Mouse (Mus musculus): ENCODE measurements around the gene Olfr330. TPM values are rescaled to one million over a fixed set of nuclear protein-coding genes. Genes with fewer than 3 reads are reported as not detected.
"Not testable (repeated sequence)": the region's sequence is repeated elsewhere in the genome, so short reads cannot be mapped to it uniquely, and the experiment has no call there.

The Olfr330 gene
- not detected in 2 replicates for polyA plus RNA-seq (2012; ENCODE audit: insufficient read depth, low replicate concordance)

- not testable (repeated sequence) for H3K36me3 ChIP-seq (replicated peaks; ENCODE audit: low read length); H3K4me3 ChIP-seq (replicated peaks); H3K9me3 ChIP-seq; H3K27me3 ChIP-seq (replicated peaks); H3K4me1 ChIP-seq
These were observed at the start of gene Olfr330 for GRCm38 (mm10) chr11:58534736-58535135. TSS of gene Olfr330 (minus strand) at chr11:58534836.

GRCm38 (mm10) chr11:58578636-58579035 is 44.0 kb upstream of the Olfr330 start:
- TF ChIP-seq GATA1 (IDR thresholded peaks at IDR 0.05; ENCODE audit: borderline replicate concordance, low read length) (no peak), FLI1 (IDR thresholded peaks at IDR 0.05; ENCODE audit: low read length) (no peak)

GRCm38 (mm10) chr11:58577430-58577829 is 42.8 kb upstream of the Olfr330 start, which contains the start of gene Olfr325:
TSS of gene Olfr325 (plus strand) at chr11:58577730.
- H3K27me3 ChIP-seq (replicated peaks) = peaks cover 18% of the 10 kb centered on the region
- H3K4me3 ChIP-seq (replicated peaks) = no peak within 1 kb of the TSS
- 0 out of 2 replicates have a peak, but pooled peaks cover 6% of the 10 kb centered on the region for H3K9me3 ChIP-seq
- peaks cover 3% of the 10 kb centered on the region; the same call in 1 of the 2 replicates for H3K4me1 ChIP-seq
- no peaks in the 10 kb centered on the region for H3K36me3 ChIP-seq (replicated peaks; ENCODE audit: low read length)
- no peak for TF ChIP-seq FLI1 (IDR thresholded peaks at IDR 0.05; ENCODE audit: low read length)
- TF ChIP-seq GATA1 (IDR thresholded peaks at IDR 0.05; ENCODE audit: borderline replicate concordance, low read length) = no peak

More at GRCm38 (mm10) chr11:58578636-58579035, 44.0 kb upstream of the Olfr330 start:
- H3K9me3 ChIP-seq = no peaks in the 10 kb centered on the region
- H3K4me1 ChIP-seq = no peaks in the 10 kb centered on the region; the same call in 1 of the 2 replicates
- no peaks in the 10 kb centered on the region for H3K36me3 ChIP-seq (replicated peaks; ENCODE audit: low read length)
- peaks cover 16% of the 10 kb centered on the region for H3K27me3 ChIP-seq (replicated peaks)
- no peak overlapping the region for H3K4me3 ChIP-seq (replicated peaks)

GRCm38 (mm10) chr11:58570405-58570804 is 35.8 kb upstream of the Olfr330 start, which contains the start of gene Olfr224:
TSS of gene Olfr224 (minus strand) at chr11:58570553.
- Histone ChIP-seq H3K9me3 (0 out of 2 replicates have a peak, but pooled peaks cover 6% of the 10 kb centered on the region), H3K4me3 (replicated peaks) (no peak within 1 kb of the TSS), H3K27me3 (replicated peaks) (peaks cover 8% of the 10 kb centered on the region), H3K4me1 (peaks cover 11% of the 10 kb centered on the region), H3K36me3 (replicated peaks; ENCODE audit: low read length) (no peaks in the 10 kb centered on the region)
- no peak for TF ChIP-seq GATA1 (IDR thresholded peaks at IDR 0.05; ENCODE audit: borderline replicate concordance, low read length)
- no peak for TF ChIP-seq FLI1 (IDR thresholded peaks at IDR 0.05; ENCODE audit: low read length)

- no peaks in the 10 kb centered on the region for H3K9me3 ChIP-seq
- H3K27me3 ChIP-seq (replicated peaks) = peaks cover 7% of the 10 kb centered on the region
- H3K4me3 ChIP-seq (replicated peaks) = no peak within 1 kb of the TSS
- H3K36me3 ChIP-seq (replicated peaks; ENCODE audit: low read length) = no peaks in the 10 kb centered on the region
- H3K4me1 ChIP-seq = peaks cover 4% of the 10 kb centered on the region; the same call in 1 of the 2 replicates
- TF ChIP-seq FLI1 (IDR thresholded peaks at IDR 0.05; ENCODE audit: low read length) (no peak), GATA1 (IDR thresholded peaks at IDR 0.05; ENCODE audit: borderline replicate concordance, low read length) (no peak)
These were observed 20.9 kb upstream of the Olfr330 start, which contains the start of gene Olfr328 for GRCm38 (mm10) chr11:58555536-58555935. TSS of gene Olfr328 (minus strand) at chr11:58555636.

GRCm38 (mm10) chr11:58546322-58546721 is 11.7 kb upstream of the Olfr330 start, which contains the start of gene Olfr329-ps:
TSS of gene Olfr329-ps (minus strand) at chr11:58546422.
- peaks cover 7% of the 10 kb centered on the region for H3K27me3 ChIP-seq (replicated peaks)
- TF ChIP-seq FLI1 (IDR thresholded peaks at IDR 0.05; ENCODE audit: low read length) (no peak), GATA1 (IDR thresholded peaks at IDR 0.05; ENCODE audit: borderline replicate concordance, low read length) (no peak)

GRCm38 (mm10) chr11:58519756-58520155 is 14.9 kb downstream of the Olfr330 start:
- H3K4me3 ChIP-seq (replicated peaks); H3K27me3 ChIP-seq (replicated peaks); H3K36me3 ChIP-seq (replicated peaks; ENCODE audit: low read length); H3K9me3 ChIP-seq; H3K4me1 ChIP-seq: not testable (repeated sequence)

More at GRCm38 (mm10) chr11:58546322-58546721, 11.7 kb upstream of the Olfr330 start, which contains the start of gene Olfr329-ps:
- H3K4me3 ChIP-seq (replicated peaks) = no peak within 1 kb of the TSS
- no peaks in the 10 kb centered on the region for H3K4me1 ChIP-seq
- no peaks in the 10 kb centered on the region for H3K9me3 ChIP-seq
- no peaks in the 10 kb centered on the region for H3K36me3 ChIP-seq (replicated peaks; ENCODE audit: low read length)

- H3K36me3 ChIP-seq (replicated peaks; ENCODE audit: low read length); H3K4me3 ChIP-seq (replicated peaks); H3K4me1 ChIP-seq; H3K9me3 ChIP-seq; H3K27me3 ChIP-seq (replicated peaks): not testable (repeated sequence)
These were observed 15.7 kb downstream of the Olfr330 start for GRCm38 (mm10) chr11:58518916-58519315.

GRCm38 (mm10) chr11:58509058-58509457 is 25.6 kb downstream of the Olfr330 start:
- H3K27me3 ChIP-seq (replicated peaks); H3K4me1 ChIP-seq; H3K4me3 ChIP-seq (replicated peaks): not testable (repeated sequence)

GRCm38 (mm10) chr11:58502472-58502871 is 32.2 kb downstream of the Olfr330 start, which contains the start of gene Olfr331:
TSS of gene Olfr331 (minus strand) at chr11:58502572.
- not testable (repeated sequence) for H3K9me3 ChIP-seq; H3K4me1 ChIP-seq; H3K36me3 ChIP-seq (replicated peaks; ENCODE audit: low read length); H3K27me3 ChIP-seq (replicated peaks); H3K4me3 ChIP-seq (replicated peaks)

More at GRCm38 (mm10) chr11:58509058-58509457, 25.6 kb downstream of the Olfr330 start:
- not testable (repeated sequence) for H3K9me3 ChIP-seq; H3K36me3 ChIP-seq (replicated peaks; ENCODE audit: low read length)

- Histone ChIP-seq H3K9me3 (no peaks in the 10 kb centered on the region), H3K27me3 (replicated peaks) (peaks cover 3% of the 10 kb centered on the region), H3K36me3 (replicated peaks; ENCODE audit: low read length) (no peaks in the 10 kb centered on the region), H3K4me3 (replicated peaks) (no peak overlapping the region), H3K4me1 (no peaks in the 10 kb centered on the region)
- no peak for TF ChIP-seq GATA1 (IDR thresholded peaks at IDR 0.05; ENCODE audit: borderline replicate concordance, low read length)
- no peak for TF ChIP-seq FLI1 (IDR thresholded peaks at IDR 0.05; ENCODE audit: low read length)
These were observed 35.3 kb downstream of the Olfr330 start for GRCm38 (mm10) chr11:58499290-58499689.
